Mouse (Mus musculus) intestine, embryonic 16.5 days (tissue): ENCODE results near the gene Primpol. TPM values are rescaled to one million over a fixed set of nuclear protein-coding genes. Genes with fewer than 3 reads are reported as not detected.
A peak's percentile ranks its signal among the peaks of the same experiment; 100 is the strongest.

ENCODE experiments used
- ATAC-seq: fragments of 200-750 bp; cut with Nextera tagmentation; 2 replicates; pipeline ENCODE4 v1.8.0; 2017; ENCODE audit warnings: moderate TSS enrichment, moderate library complexity
- H3K27ac ChIP-seq: fragments of 300-500 bp; sonication (generic); 2 replicates; pipeline ENCODE4 v1.5.1; 2014; ENCODE audit warnings: mild to moderate bottlenecking, low read length
- H3K27me3 ChIP-seq: fragments of 300-500 bp; sonication (generic); replicated peaks from 2 replicates; pipeline ENCODE4 v1.6.1; 2014; ENCODE audit warnings: low read length, control low read depth, mixed read lengths; ENCODE audit not compliant: control insufficient read depth, insufficient read depth
- H3K36me3 ChIP-seq: fragments of 300-500 bp; sonication (generic); 2 replicates; pipeline ENCODE4 v1.6.1; 2014; ENCODE audit warnings: low read length, control low read depth; ENCODE audit not compliant: control insufficient read depth, insufficient read depth
- H3K4me1 ChIP-seq: fragments of 300-500 bp; sonication (generic); 2 replicates; pipeline ENCODE4 v1.6.1; 2014; ENCODE audit warnings: low read length, control low read depth, mixed read lengths; ENCODE audit not compliant: control insufficient read depth, insufficient read depth
- H3K4me2 ChIP-seq: fragments of 300-500 bp; sonication (generic); 2 replicates; pipeline ENCODE4 v1.6.1; 2014; ENCODE audit warnings: low read depth, low read length, control low read depth
- H3K4me3 ChIP-seq: fragments of 300-500 bp; sonication (generic); 2 replicates; pipeline ENCODE4 v1.5.1; 2014; ENCODE audit warnings: mild to moderate bottlenecking, low read length
- H3K9ac ChIP-seq: fragments of 300-500 bp; sonication (generic); 2 replicates; pipeline ENCODE4 v1.6.1; 2014; ENCODE audit warnings: low read depth, low read length
- H3K9me3 ChIP-seq: fragments of 300-500 bp; sonication (generic); 2 replicates; pipeline ENCODE4 v1.6.1; 2016; ENCODE audit warnings: low read length, control low read depth; ENCODE audit not compliant: control insufficient read depth
- WGBS: fragments of 180-500 bp; shearing (Covaris S2); extraction: QIAGEN DNeasy Blood & Tissue Kit; methylation state at CpG from one replicate; pipeline ENCODE4 v1.1.7; 2014; 5-methylcytosine and 5-hydroxymethylcytosine counted together
- polyA plus RNA-seq: library from polyadenylated mRNA; unstranded; fragments of >200 nt; fragmentation: Nextera tagmentation; extraction: Ambion mirVana; gene quantifications from 2 replicates; pipeline ENCODE4 v1.2.1, GENCODE M21; 2015

Gene Primpol
- polyA plus RNA-seq, 1 experiment from 2014 or later = 15.2 TPM

- no peaks in the 10 kb centered on the region for H3K36me3 ChIP-seq
- WGBS = 3% methylated on average over 10 of the region's 10 CpGs
- H3K9me3 ChIP-seq = no peaks in the 10 kb centered on the region
- no peak for ATAC-seq
- peaks cover 6% of the 10 kb centered on the region for H3K4me1 ChIP-seq
- peak overlapping the region; percentile 75 for H3K9ac ChIP-seq
- no peak overlapping the region for H3K27ac ChIP-seq
- peak overlapping the region; percentile 83 for H3K4me3 ChIP-seq
- no peaks in the 10 kb centered on the region for H3K27me3 ChIP-seq
- H3K4me2 ChIP-seq = peak overlapping the region; percentile 81
These were observed 64.6 kb downstream of the Primpol start for GRCm38 (mm10) chr8:46552441-46552765.

GRCm38 (mm10) chr8:46551615-46552440 lies 65.2 kb downstream of the Primpol start, which contains the start of gene Cenpu:
Gene Cenpu, plus strand, starts transcription at chr8:46552028.
- H3K4me3 ChIP-seq = peak within 1 kb of the TSS; percentile 83
- WGBS = under 1% methylated on average over 50 of the region's 50 CpGs
- no peaks in the 10 kb centered on the region for H3K9me3 ChIP-seq
- H3K4me1 ChIP-seq = peaks cover 8% of the 10 kb centered on the region
- ATAC-seq = peak; percentile 99
- peak within 1 kb of the TSS; percentile 81 for H3K4me2 ChIP-seq
- H3K27me3 ChIP-seq = no peaks in the 10 kb centered on the region
- H3K27ac ChIP-seq = peak within 1 kb of the TSS; percentile 71; the same call in 1 of the 2 replicates
- peak within 1 kb of the TSS; percentile 75 for H3K9ac ChIP-seq
- H3K36me3 ChIP-seq = no peaks in the 10 kb centered on the region

DNA sequence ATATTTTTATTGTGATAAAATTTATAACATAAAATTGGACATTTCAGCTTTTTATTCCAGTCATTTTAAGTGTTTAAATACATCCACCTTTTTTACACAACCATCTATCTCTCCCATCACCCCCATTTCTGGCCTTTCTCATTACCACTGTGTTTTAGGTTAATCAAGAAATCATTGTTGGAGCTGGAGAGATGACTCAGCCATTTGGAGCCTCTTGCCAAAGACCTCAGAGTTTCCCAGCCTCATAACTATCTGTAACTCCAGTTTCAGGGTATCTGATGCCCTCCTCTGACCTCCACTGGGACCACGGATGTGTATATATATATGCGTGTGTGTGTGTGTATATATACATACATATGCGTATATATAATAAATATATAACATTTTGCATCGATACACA lies 66.0 kb downstream of the Primpol start:
- Histone ChIP-seq H3K9ac (no peak overlapping the region), H3K4me3 (no peak overlapping the region), H3K27me3 (no peaks in the 10 kb centered on the region), H3K9me3 (no peaks in the 10 kb centered on the region), H3K4me1 (peaks cover 11% of the 10 kb centered on the region), H3K36me3 (no peaks in the 10 kb centered on the region), H3K4me2 (peak overlapping the region; percentile 35), H3K27ac (no peak overlapping the region)
- ATAC-seq = no peak
- 30% methylated on average over 4 of the region's 4 CpGs for WGBS

DNA sequence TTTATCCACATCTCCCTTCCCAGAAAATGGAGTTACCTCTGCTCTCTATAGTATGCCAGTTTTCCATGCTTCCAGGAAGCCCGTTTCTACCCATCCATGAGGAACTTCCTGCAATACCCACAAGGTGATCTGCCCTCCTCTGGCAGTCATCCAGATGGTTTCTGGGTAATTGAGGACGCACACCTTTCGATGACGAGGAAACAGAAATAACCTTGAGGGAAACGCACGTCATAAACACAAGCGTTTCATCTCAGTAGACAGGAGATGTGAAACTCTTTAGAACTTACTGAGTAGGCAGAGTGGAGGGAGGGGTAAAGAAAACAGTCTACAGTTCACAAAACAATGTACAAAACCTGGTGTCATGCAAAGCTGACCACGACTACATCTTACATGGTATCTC lies 67.0 kb downstream of the Primpol start:
- Histone ChIP-seq H3K36me3 (no peaks in the 10 kb centered on the region), H3K27ac (no peak overlapping the region), H3K9me3 (no peaks in the 10 kb centered on the region), H3K4me2 (no peak overlapping the region), H3K4me1 (peaks cover 11% of the 10 kb centered on the region), H3K9ac (no peak overlapping the region), H3K27me3 (no peaks in the 10 kb centered on the region), H3K4me3 (no peak overlapping the region)
- no peak for ATAC-seq
- 75% methylated on average over 8 of the region's 8 CpGs for WGBS

DNA sequence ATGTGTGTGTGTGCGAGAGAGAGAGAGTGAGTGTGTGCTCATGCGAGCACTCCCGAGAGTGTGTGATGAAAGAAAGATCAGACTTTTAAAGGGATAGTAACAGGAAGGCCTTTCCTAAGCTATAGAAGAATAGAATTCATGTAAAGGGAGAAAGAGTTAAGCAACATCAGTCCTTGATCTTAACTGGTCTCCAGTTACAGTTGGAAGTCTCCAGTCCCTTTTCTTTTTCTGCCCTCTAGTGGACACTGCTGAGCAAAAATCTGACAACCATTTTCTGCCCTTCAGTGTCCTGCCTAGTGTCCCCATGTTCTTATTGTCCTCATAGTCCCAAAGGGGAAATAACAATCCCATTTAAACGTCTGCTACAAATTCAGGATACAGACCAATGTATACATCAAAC lies 69.8 kb downstream of the Primpol start:
- Histone ChIP-seq H3K4me1 (peaks cover 15% of the 10 kb centered on the region), H3K4me3 (no peak overlapping the region), H3K27ac (no peak overlapping the region), H3K36me3 (no peaks in the 10 kb centered on the region), H3K4me2 (no peak overlapping the region), H3K27me3 (no peaks in the 10 kb centered on the region), H3K9ac (no peak overlapping the region), H3K9me3 (no peaks in the 10 kb centered on the region)
- 40% methylated on average over 4 of the region's 4 CpGs for WGBS
- ATAC-seq = no peak

DNA sequence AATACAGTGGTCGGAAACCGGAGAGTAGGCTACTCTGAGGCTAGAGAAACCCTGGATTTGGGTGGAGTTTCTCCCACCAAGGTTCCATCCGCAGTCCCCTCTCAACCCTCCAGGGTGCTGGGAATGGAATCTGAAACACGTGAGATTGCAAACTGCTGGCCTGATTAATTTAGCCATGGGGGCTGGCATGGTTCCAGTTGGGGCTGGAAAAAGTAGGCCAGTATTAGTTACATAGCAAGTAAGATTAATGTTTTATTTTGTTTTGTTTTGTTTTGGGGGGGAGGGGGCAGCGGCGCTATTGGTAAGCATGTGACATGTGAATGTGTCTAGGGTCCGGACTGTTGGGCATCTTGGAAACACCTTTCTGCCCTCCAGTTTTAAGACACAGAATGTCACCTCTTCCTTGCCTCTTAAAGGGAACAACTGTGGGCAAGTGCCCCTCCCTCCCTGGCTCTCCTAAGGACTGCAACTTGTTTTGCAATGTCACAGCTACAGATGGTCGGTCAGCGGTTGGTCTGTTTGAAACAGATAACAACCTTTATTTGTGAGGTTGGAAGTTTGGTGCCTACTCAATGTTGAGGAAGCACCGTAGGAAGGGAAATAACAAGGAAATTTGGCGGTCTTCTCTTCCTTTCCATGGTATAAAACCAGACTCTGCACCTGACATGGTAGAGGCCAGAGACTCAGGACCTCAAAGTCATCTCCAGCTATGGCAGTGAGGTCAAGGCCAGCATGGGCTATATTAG lies 70.4 kb downstream of the Primpol start:
- Histone ChIP-seq H3K9ac (no peak overlapping the region), H3K27me3 (no peaks in the 10 kb centered on the region), H3K4me3 (no peak overlapping the region), H3K4me1 (peaks cover 14% of the 10 kb centered on the region), H3K9me3 (no peaks in the 10 kb centered on the region), H3K4me2 (no peak overlapping the region), H3K36me3 (no peaks in the 10 kb centered on the region), H3K27ac (no peak overlapping the region)
- WGBS = 75% methylated on average over 11 of the region's 11 CpGs
- ATAC-seq = peak; percentile 21; the same call in 1 of the 2 replicates

- 91% methylated on average over 5 of the region's 5 CpGs for WGBS
- Histone ChIP-seq H3K4me1 (peaks cover 14% of the 10 kb centered on the region), H3K27me3 (no peaks in the 10 kb centered on the region), H3K9me3 (no peaks in the 10 kb centered on the region), H3K9ac (no peak overlapping the region), H3K27ac (no peak overlapping the region), H3K36me3 (no peaks in the 10 kb centered on the region), H3K4me2 (no peak overlapping the region), H3K4me3 (no peak overlapping the region)
- no peak for ATAC-seq
These were observed 71.2 kb downstream of the Primpol start for GRCm38 (mm10) chr8:46545854-46546253.

DNA sequence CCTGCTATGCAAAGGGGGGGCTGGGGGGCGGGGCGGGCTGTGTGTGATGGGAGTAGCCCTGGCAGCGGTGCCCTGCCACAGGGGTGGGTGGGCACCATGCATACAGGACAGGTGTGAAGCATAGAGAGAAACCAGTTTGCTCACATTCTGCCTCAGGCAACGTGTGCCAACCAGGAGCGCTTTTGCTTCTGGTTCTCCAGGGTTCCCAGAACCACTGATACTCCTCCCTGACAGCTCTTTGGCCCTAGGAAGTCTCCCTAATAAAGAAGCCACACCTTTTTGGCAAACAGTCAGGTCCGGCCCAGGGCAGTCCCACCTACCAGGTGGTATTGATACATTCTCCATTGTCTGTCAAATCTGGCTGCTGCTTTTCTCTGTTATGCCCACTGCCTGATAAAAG lies 73.3 kb downstream of the Primpol start:
- ATAC-seq = peak; percentile 66
- Histone ChIP-seq H3K4me1 (peaks cover 14% of the 10 kb centered on the region), H3K36me3 (no peaks in the 10 kb centered on the region), H3K4me2 (no peak overlapping the region), H3K9ac (no peak overlapping the region), H3K9me3 (no peaks in the 10 kb centered on the region), H3K4me3 (no peak overlapping the region), H3K27ac (peak overlapping the region; percentile 18; the same call in 1 of the 2 replicates), H3K27me3 (no peaks in the 10 kb centered on the region)
- WGBS = 55% methylated on average over 6 of the region's 6 CpGs

DNA sequence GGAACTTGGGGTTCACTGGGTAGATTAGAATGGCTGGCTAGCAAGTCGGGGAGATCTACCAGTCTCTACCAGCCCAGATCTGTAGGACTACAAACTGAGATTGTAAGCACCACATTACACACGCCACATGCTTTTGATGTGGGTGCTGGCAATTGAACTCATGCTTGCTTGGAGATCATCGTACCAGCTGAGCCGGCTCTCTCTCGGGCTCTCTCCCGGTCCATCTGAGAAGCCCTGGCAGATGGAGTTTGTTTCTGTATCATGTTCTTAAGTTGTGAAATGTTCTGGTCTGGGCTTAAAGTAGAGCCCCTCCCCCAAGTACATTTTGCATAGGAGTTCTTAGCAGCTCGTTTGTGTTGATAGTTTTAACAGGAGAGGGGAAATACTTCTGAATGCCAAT lies 73.8 kb downstream of the Primpol start:
- Histone ChIP-seq H3K4me2 (no peak overlapping the region), H3K27me3 (no peaks in the 10 kb centered on the region), H3K27ac (peak overlapping the region; percentile 18; the same call in 1 of the 2 replicates), H3K4me3 (no peak overlapping the region), H3K9me3 (no peaks in the 10 kb centered on the region), H3K9ac (no peak overlapping the region), H3K4me1 (peaks cover 14% of the 10 kb centered on the region), H3K36me3 (no peaks in the 10 kb centered on the region)
- no peak for ATAC-seq
- 61% methylated on average over 7 of the region's 7 CpGs for WGBS
